ENCODE assay signal across 9 mouse cellular contexts in genomic region chr3:107939403-107939802, GRCm38 (mm10). TPM values are rescaled to one million over a fixed set of nuclear protein-coding genes. Genes with fewer than 3 reads are reported as not detected.
DNase-seq lines count a peak whose midpoint lies in the region; ATAC-seq and TF ChIP-seq lines count a peak whose summit lies in the region.
"Had no signal": no experiment of that assay in that cellular context is flagged by ENCODE, and none has a peak within 500 bp of the region (broad histone marks: within the 10 kb centered on the region; RNA-seq: fewer than 3 reads in every experiment).

No protein-coding gene starts in this region.

- H3K9me3 ChIP-seq in kidney, embryonic 14.5 days (ENCODE audit: control insufficient read depth, low read length), result no peaks in the 10 kb centered on the region
- no peaks in the 10 kb centered on the region for H3K9me3 ChIP-seq in lung, embryonic 14.5 days (ENCODE audit: low read depth, low read length)

- H3K9ac ChIP-seq in kidney, embryonic 14.5 days (ENCODE audit: low read depth, low read length), result no peak overlapping the region
- no peak overlapping the region for H3K9ac ChIP-seq in lung, embryonic 14.5 days

- TF ChIP-seq CTCF in lung, embryonic 14.5 days (IDR thresholded peaks at IDR 0.05; ENCODE audit: low read depth), result peak; percentile 88

- H3K4me1 ChIP-seq in kidney, embryonic 14.5 days (ENCODE audit: control insufficient read depth, insufficient read depth, low read length), result peaks cover 7% of the 10 kb centered on the region
- no peaks in the 10 kb centered on the region for H3K4me1 ChIP-seq in lung, embryonic 14.5 days (ENCODE audit: insufficient read depth)

- H3K36me3 ChIP-seq in kidney, embryonic 14.5 days (ENCODE audit: control insufficient read depth, insufficient read depth, low read length), result no peaks in the 10 kb centered on the region
- no peaks in the 10 kb centered on the region for H3K36me3 ChIP-seq in lung, embryonic 14.5 days (ENCODE audit: insufficient read depth)

- no peak overlapping the region for H3K4me3 ChIP-seq in kidney, embryonic 14.5 days (ENCODE audit: low read length)
- no peak overlapping the region for H3K4me3 ChIP-seq in lung, embryonic 14.5 days (ENCODE audit: low read depth, low read length)

- H3K27me3 ChIP-seq in kidney, embryonic 14.5 days (ENCODE audit: control insufficient read depth, insufficient read depth, low read length), result no peaks in the 10 kb centered on the region
- H3K27me3 ChIP-seq in lung, embryonic 14.5 days (ENCODE audit: insufficient read depth, low read length), result no peaks in the 10 kb centered on the region

- peak; percentile 55 to 61 for DNase-seq in B cell, adult 2 months
- peak; percentile 71 for DNase-seq in Muller cell, postnatal 12 days (ENCODE audit: inconsistent ontology term)
- DNase-seq in cerebellum, adult 9-10 months, result peak; percentile 38
- DNase-seq in gastrocnemius, postnatal 25 days, result peak; percentile 75
- peak; percentile 76 for DNase-seq in lung, embryonic 14.5 days
- peak; percentile 73 for DNase-seq in retina, embryonic 14.5 days (ENCODE audit: low spot score)
- DNase-seq in urinary bladder, postnatal 4 days (ENCODE audit: low spot score in 2 of 2), result peak; percentile 67 to 73

- WGBS in kidney, embryonic 14.5 days, result 41% methylated on average over 3 of the region's 3 CpGs
- WGBS in lung, embryonic 14.5 days, result 34% methylated on average over 3 of the region's 3 CpGs

- no peak overlapping the region for H3K27ac ChIP-seq in kidney, embryonic 14.5 days (ENCODE audit: low read depth, low read length)
- no peak overlapping the region for H3K27ac ChIP-seq in lung, embryonic 14.5 days (ENCODE audit: low read depth)

- ATAC-seq in kidney, embryonic 14.5 days (ENCODE audit: low FRiP score, low TSS enrichment), result peak; percentile 20; the same call in 1 of the 2 replicates
- peak; percentile 53; the same call in 1 of the 2 replicates for ATAC-seq in lung, embryonic 14.5 days (ENCODE audit: insufficient read depth)

- H3K4me2 ChIP-seq in kidney, embryonic 14.5 days (replicated peaks; ENCODE audit: low read depth, low read length), result no peak overlapping the region
- no peak overlapping the region for H3K4me2 ChIP-seq in lung, embryonic 14.5 days

RNA-seq across cellular contexts. Expression of gene Gstm6, which starts 4.1 kb away (rescaled TPM):
- total RNA-seq in gastrocnemius, postnatal 25 days (2021), result under 1 TPM; 0.38 to 1.00 TPM
- 4.4 and 5.7 TPM in 2 replicates for polyA plus RNA-seq in kidney, embryonic 14.5 days (2014; fragmentation: Nextera tagmentation; extraction: Ambion mirVana)
- polyA plus RNA-seq in lung, embryonic 14.5 days (2014; fragmentation: Nextera tagmentation; extraction: Ambion mirVana), result 2.2 and 2.9 TPM in 2 replicates

RNA-seq across cellular contexts. Expression of gene Gstm7, which starts 7.8 kb away (rescaled TPM):
- 10 to 100 TPM; 14.2 to 15.0 TPM for total RNA-seq in gastrocnemius, postnatal 25 days (2021)
- 18.6 and 22.6 TPM in 2 replicates for polyA plus RNA-seq in kidney, embryonic 14.5 days (2014; fragmentation: Nextera tagmentation; extraction: Ambion mirVana)
- 12.3 and 13.9 TPM in 2 replicates for polyA plus RNA-seq in lung, embryonic 14.5 days (2014; fragmentation: Nextera tagmentation; extraction: Ambion mirVana)

RNA-seq across cellular contexts. Expression of gene Gstm3, which starts 29.7 kb away (rescaled TPM):
- not detected for total RNA-seq in gastrocnemius, postnatal 25 days (2021)
- polyA plus RNA-seq in kidney, embryonic 14.5 days (2014; fragmentation: Nextera tagmentation; extraction: Ambion mirVana), result 0.16 TPM in 1 of 2 replicates, not detected in the other
- 0.18 and 0.31 TPM in 2 replicates for polyA plus RNA-seq in lung, embryonic 14.5 days (2014; fragmentation: Nextera tagmentation; extraction: Ambion mirVana)
- total RNA-seq: layer of hippocampus, adult 18-20 months had no signal

RNA-seq across cellular contexts. Expression of gene Gstm5, which starts 43.8 kb away (rescaled TPM):
- total RNA-seq in gastrocnemius, postnatal 25 days (2021), result 10 to 100 TPM; 72.6 to 73.7 TPM
- polyA plus RNA-seq in kidney, embryonic 14.5 days (2014; fragmentation: Nextera tagmentation; extraction: Ambion mirVana), result 174 and 223 TPM in 2 replicates
- 142 and 148 TPM in 2 replicates for polyA plus RNA-seq in lung, embryonic 14.5 days (2014; fragmentation: Nextera tagmentation; extraction: Ambion mirVana)

RNA-seq across cellular contexts. Expression of gene Gstm2, which starts 46.9 kb away (rescaled TPM):
- 100 to 1,000 TPM in 1 of 2 experiments, 10 to 100 TPM in 1; 77.6 to 100 TPM for total RNA-seq in gastrocnemius, postnatal 25 days (2021)
- polyA plus RNA-seq in kidney, embryonic 14.5 days (2014; fragmentation: Nextera tagmentation; extraction: Ambion mirVana), result 76.2 and 79.8 TPM in 2 replicates
- 103 and 116 TPM in 2 replicates for polyA plus RNA-seq in lung, embryonic 14.5 days (2014; fragmentation: Nextera tagmentation; extraction: Ambion mirVana)
